Mouse (Mus musculus) kidney, embryonic 16.5 days (tissue): ENCODE data around the gene Cnksr3. TPM values are rescaled to one million over a fixed set of nuclear protein-coding genes. Genes with fewer than 3 reads are reported as not detected.

Source experiments
- ATAC-seq: fragments of 200-750 bp; cut with Nextera tagmentation; 2 replicates; pipeline ENCODE4 v1.8.0; 2017; ENCODE audit warnings: moderate TSS enrichment; ENCODE audit not compliant: low FRiP score, low TSS enrichment
- H3K27ac ChIP-seq: fragments of 300-500 bp; sonication (generic); 2 replicates; pipeline ENCODE4 v1.5.1; 2014; ENCODE audit warnings: low read length
- H3K27me3 ChIP-seq: fragments of 300-500 bp; sonication (generic); 2 replicates; pipeline ENCODE4 v1.6.1; 2014; ENCODE audit warnings: low read length, control low read depth, mixed read lengths; ENCODE audit not compliant: insufficient read depth
- H3K36me3 ChIP-seq: fragments of 300-500 bp; sonication (generic); 2 replicates; pipeline ENCODE4 v1.6.1; 2014; ENCODE audit warnings: low read length, control low read depth, mixed read lengths; ENCODE audit not compliant: insufficient read depth
- H3K4me1 ChIP-seq: fragments of 300-500 bp; sonication (generic); 2 replicates; pipeline ENCODE4 v1.6.1; 2014; ENCODE audit warnings: low read length, control low read depth, mixed read lengths; ENCODE audit not compliant: insufficient read depth
- H3K4me2 ChIP-seq: fragments of 300-500 bp; sonication (generic); replicated peaks from 2 replicates; pipeline ENCODE4 v1.6.1; 2014; ENCODE audit warnings: low read depth, low read length
- H3K4me3 ChIP-seq: fragments of 300-500 bp; sonication (generic); 2 replicates; pipeline ENCODE4 v1.5.1; 2014; ENCODE audit warnings: mild to moderate bottlenecking, low read length
- H3K9ac ChIP-seq: fragments of 300-500 bp; sonication (generic); replicated peaks from 2 replicates; pipeline ENCODE4 v1.6.1; 2014; ENCODE audit warnings: low read length
- H3K9me3 ChIP-seq: fragments of 300-500 bp; sonication (generic); 2 replicates; pipeline ENCODE4 v1.6.1; 2016; ENCODE audit warnings: low read length, control low read depth
- WGBS: fragments of 180-500 bp; shearing (Covaris S2); extraction: QIAGEN DNeasy Blood & Tissue Kit; methylation state at CpG from one replicate; pipeline ENCODE4 v1.1.7; 2014; 5-methylcytosine and 5-hydroxymethylcytosine counted together
- polyA plus RNA-seq: library from polyadenylated mRNA; unstranded; fragments of >200 nt; fragmentation: Nextera tagmentation; extraction: Ambion mirVana; gene quantifications from 2 replicates; pipeline ENCODE4 v1.2.1, GENCODE M21; 2015

Gene Cnksr3
- polyA plus RNA-seq, 1 experiment from 2014 or later = 18.5 TPM

- Histone ChIP-seq H3K27me3 (no peaks in the 10 kb centered on the region), H3K4me1 (peaks cover 53% of the 10 kb centered on the region), H3K4me2 (peak overlapping the region; percentile 81), H3K36me3 (no peaks in the 10 kb centered on the region), H3K9me3 (no peaks in the 10 kb centered on the region), H3K9ac (peak overlapping the region; percentile 92), H3K4me3 (peak overlapping the region; percentile 88), H3K27ac (peak overlapping the region; percentile 89)
- peak; percentile 91 for ATAC-seq
- under 1% methylated on average over 41 of the region's 41 CpGs for WGBS
Observed at GRCm38 (mm10) chr10:7210991-7211695, 894 bp downstream of the Cnksr3 start.

- 61% methylated on average over 5 of the region's 5 CpGs for WGBS
- Histone ChIP-seq H3K27me3 (no peaks in the 10 kb centered on the region), H3K9ac (peak overlapping the region; percentile 92), H3K27ac (no peak overlapping the region), H3K4me1 (peaks cover 54% of the 10 kb centered on the region), H3K4me3 (peak overlapping the region; percentile 88), H3K4me2 (peak overlapping the region; percentile 81), H3K9me3 (no peaks in the 10 kb centered on the region), H3K36me3 (no peaks in the 10 kb centered on the region)
- no peak for ATAC-seq
Observed at GRCm38 (mm10) chr10:7209691-7210455, 2.2 kb downstream of the Cnksr3 start.

DNA sequence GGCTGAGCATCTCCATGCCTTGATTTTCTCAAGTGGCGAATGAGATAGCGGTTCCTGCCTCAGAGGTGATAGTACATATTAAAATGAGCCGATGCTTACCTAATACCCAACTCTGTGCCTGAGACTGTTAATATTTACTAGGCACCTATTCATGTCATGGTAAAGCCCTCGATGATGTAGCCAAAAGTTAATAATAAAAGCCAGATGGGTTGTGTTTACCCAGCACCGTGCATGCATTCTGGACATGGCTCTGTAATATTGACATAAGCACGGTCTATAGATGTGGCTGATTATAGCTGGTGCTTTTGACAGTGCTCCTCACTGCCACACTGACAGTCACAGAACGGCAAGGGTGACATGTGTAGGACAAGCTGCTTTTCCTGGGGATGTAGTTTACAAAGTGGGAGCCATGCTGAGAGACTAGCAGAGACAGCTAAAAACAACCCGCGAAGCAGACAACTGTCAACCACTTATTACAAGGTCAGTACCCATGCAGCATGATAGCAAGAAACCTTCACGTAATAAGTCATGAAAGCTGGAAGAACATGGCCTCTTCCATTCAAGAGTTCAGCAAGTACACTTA, 3.1 kb downstream of the Cnksr3 start:
- 73% methylated on average over 10 of the region's 10 CpGs for WGBS

DNA sequence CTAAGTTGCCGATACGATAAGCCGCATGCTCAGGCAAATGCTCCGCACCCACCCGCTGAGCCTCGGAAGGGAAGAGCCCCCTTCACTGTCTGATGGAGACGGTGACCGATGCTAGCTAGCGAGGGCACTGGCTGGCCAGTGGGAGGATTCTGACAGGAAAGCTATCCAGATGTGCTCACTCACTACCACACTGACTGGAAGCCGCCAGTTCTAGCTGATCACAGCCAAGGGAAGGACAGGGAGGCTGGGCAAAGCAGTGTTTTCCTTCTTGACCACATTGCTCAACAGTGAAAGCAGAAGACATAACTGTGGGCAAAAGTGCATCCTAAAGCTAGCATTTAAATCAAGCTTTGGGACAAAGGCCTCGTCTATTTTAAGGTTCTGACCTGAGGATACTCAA, 4.7 kb downstream of the Cnksr3 start:
- no peaks in the 10 kb centered on the region for H3K9me3 ChIP-seq
- 61% methylated on average over 11 of the region's 11 CpGs for WGBS
- H3K27ac ChIP-seq = no peak overlapping the region
- no peaks in the 10 kb centered on the region for H3K27me3 ChIP-seq
- H3K4me2 ChIP-seq = no peak overlapping the region
- peak overlapping the region; percentile 6; the same call in 1 of the 2 replicates for H3K9ac ChIP-seq
- H3K36me3 ChIP-seq = no peaks in the 10 kb centered on the region
- H3K4me1 ChIP-seq = peaks cover 48% of the 10 kb centered on the region
- no peak for ATAC-seq
- H3K4me3 ChIP-seq = no peak overlapping the region

More for the DNA sequence above, 3.1 kb downstream of the Cnksr3 start:
- H3K9me3 ChIP-seq = no peaks in the 10 kb centered on the region
- no peak overlapping the region for H3K9ac ChIP-seq
- no peaks in the 10 kb centered on the region for H3K27me3 ChIP-seq
- H3K4me2 ChIP-seq = peak overlapping the region; percentile 81
- no peak for ATAC-seq
- H3K36me3 ChIP-seq = no peaks in the 10 kb centered on the region
- peaks cover 62% of the 10 kb centered on the region for H3K4me1 ChIP-seq
- H3K27ac ChIP-seq = no peak overlapping the region
- H3K4me3 ChIP-seq = no peak overlapping the region

DNA sequence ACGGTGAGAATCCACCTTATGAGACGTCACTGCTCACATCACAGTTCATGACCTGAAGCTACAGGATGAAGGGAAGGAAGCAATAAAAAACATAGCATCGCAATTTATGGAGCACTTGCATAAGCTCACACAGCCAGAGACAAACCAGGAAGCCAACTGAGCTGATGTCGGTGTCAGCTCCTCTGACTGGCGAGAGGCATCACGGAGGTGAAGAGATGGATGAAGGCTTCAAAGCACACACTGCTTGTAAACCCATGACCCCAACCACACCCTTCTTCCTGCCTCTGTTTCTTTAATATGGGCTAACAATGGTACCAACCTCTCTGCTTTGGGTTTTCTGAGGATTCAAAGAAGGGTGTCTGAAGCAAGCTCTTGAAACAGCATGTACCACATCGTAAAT, 5.5 kb downstream of the Cnksr3 start:
- Histone ChIP-seq H3K4me3 (no peak overlapping the region), H3K4me1 (peaks cover 48% of the 10 kb centered on the region), H3K4me2 (no peak overlapping the region), H3K27me3 (no peaks in the 10 kb centered on the region), H3K36me3 (no peaks in the 10 kb centered on the region), H3K9me3 (no peaks in the 10 kb centered on the region), H3K27ac (no peak overlapping the region), H3K9ac (no peak overlapping the region)
- ATAC-seq = no peak
- 42% methylated on average over 7 of the region's 7 CpGs for WGBS

- Histone ChIP-seq H3K27ac (no peak overlapping the region), H3K4me1 (peaks cover 54% of the 10 kb centered on the region), H3K4me2 (no peak overlapping the region), H3K9me3 (no peaks in the 10 kb centered on the region), H3K36me3 (no peaks in the 10 kb centered on the region), H3K9ac (no peak overlapping the region), H3K27me3 (no peaks in the 10 kb centered on the region), H3K4me3 (no peak overlapping the region)
- 68% methylated on average over 3 of the region's 3 CpGs for WGBS
- ATAC-seq = no peak
Observed at GRCm38 (mm10) chr10:7205576-7205975, 6.5 kb downstream of the Cnksr3 start.

DNA sequence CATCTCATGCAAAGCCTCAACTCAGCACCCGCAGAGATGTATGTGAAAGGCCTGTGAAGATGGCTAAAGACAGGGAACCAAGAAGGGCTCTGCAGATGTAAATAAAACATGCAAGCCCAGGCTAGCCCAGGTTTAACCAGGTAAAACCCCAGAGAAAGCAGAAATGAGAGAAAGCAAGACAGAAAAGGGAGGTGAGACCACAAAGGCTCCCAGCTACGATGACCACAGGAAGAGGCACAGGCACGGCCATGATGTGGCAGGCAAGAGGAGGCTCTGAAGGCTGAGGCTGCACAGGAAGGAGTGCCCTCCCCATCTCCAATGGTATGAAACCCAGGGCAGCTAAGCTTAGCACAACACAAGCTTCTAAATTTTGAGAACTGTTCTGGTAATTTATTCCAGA, 7.1 kb downstream of the Cnksr3 start:
- no peak for ATAC-seq

GRCm38 (mm10) chr10:7202576-7202975, 9.5 kb downstream of the Cnksr3 start:
- no peak for ATAC-seq
- WGBS = 81% methylated on average over 9 of the region's 9 CpGs
- Histone ChIP-seq H3K27ac (no peak overlapping the region), H3K27me3 (no peaks in the 10 kb centered on the region), H3K9me3 (no peaks in the 10 kb centered on the region), H3K9ac (no peak overlapping the region), H3K4me1 (peaks cover 28% of the 10 kb centered on the region), H3K4me3 (no peak overlapping the region), H3K4me2 (no peak overlapping the region), H3K36me3 (no peaks in the 10 kb centered on the region)

More for the DNA sequence above, 7.1 kb downstream of the Cnksr3 start:
- WGBS = 81% methylated on average over 3 of the region's 3 CpGs
- Histone ChIP-seq H3K9me3 (no peaks in the 10 kb centered on the region), H3K27me3 (no peaks in the 10 kb centered on the region), H3K36me3 (no peaks in the 10 kb centered on the region), H3K27ac (no peak overlapping the region), H3K4me1 (peaks cover 48% of the 10 kb centered on the region), H3K4me3 (no peak overlapping the region), H3K4me2 (no peak overlapping the region), H3K9ac (no peak overlapping the region)

GRCm38 (mm10) chr10:7200665-7201064, 11.4 kb downstream of the Cnksr3 start:
- no peaks in the 10 kb centered on the region for H3K27me3 ChIP-seq
- no peak overlapping the region for H3K9ac ChIP-seq
- ATAC-seq = no peak
- no peaks in the 10 kb centered on the region for H3K36me3 ChIP-seq
- 83% methylated on average over 7 of the region's 7 CpGs for WGBS
- no peak overlapping the region for H3K27ac ChIP-seq
- H3K4me2 ChIP-seq = no peak overlapping the region
- peaks cover 31% of the 10 kb centered on the region for H3K4me1 ChIP-seq
- H3K4me3 ChIP-seq = no peak overlapping the region
- no peaks in the 10 kb centered on the region for H3K9me3 ChIP-seq

DNA sequence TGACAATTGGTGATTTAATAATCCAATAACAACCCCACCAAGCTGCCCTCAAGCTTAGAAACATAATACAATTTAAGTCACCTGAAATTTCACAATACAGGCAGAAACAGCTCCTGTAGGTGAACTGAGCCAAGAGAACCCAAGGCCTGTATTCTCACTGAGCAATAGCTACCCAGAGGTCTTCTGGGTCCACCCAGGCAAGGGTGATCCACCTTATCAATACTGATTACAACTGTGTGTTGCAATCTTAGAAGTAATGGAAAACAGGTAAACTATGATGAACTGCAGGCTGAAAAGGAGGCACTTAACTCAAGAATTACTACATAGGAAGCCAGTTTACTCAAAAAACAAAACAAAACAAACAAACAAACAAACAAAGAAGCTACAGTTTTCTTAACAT, 13.8 kb downstream of the Cnksr3 start:
- ATAC-seq = no peak
- H3K27me3 ChIP-seq = no peaks in the 10 kb centered on the region
- H3K4me3 ChIP-seq = no peak overlapping the region

More for the DNA sequence above, 13.8 kb downstream of the Cnksr3 start:
- Histone ChIP-seq H3K27ac (no peak overlapping the region), H3K9ac (no peak overlapping the region), H3K36me3 (no peaks in the 10 kb centered on the region), H3K9me3 (no peaks in the 10 kb centered on the region), H3K4me1 (peaks cover 25% of the 10 kb centered on the region), H3K4me2 (no peak overlapping the region)
